Mouse (Mus musculus) megakaryocyte-erythroid progenitor cell, adult 5 weeks (primary cell): ENCODE data around the gene Grtp1. TPM values are rescaled to one million over a fixed set of nuclear protein-coding genes. Genes with fewer than 3 reads are reported as not detected.

Experiments
- polyA plus RNA-seq: library from polyadenylated mRNA; stranded (reverse); fragments of >175 nt; gene quantifications from 2 replicates; pipeline ENCODE4 v1.2.3, GENCODE M21; 2012

Gene Grtp1
- 1.3 and 3.1 TPM in 2 replicates for polyA plus RNA-seq

DNA sequence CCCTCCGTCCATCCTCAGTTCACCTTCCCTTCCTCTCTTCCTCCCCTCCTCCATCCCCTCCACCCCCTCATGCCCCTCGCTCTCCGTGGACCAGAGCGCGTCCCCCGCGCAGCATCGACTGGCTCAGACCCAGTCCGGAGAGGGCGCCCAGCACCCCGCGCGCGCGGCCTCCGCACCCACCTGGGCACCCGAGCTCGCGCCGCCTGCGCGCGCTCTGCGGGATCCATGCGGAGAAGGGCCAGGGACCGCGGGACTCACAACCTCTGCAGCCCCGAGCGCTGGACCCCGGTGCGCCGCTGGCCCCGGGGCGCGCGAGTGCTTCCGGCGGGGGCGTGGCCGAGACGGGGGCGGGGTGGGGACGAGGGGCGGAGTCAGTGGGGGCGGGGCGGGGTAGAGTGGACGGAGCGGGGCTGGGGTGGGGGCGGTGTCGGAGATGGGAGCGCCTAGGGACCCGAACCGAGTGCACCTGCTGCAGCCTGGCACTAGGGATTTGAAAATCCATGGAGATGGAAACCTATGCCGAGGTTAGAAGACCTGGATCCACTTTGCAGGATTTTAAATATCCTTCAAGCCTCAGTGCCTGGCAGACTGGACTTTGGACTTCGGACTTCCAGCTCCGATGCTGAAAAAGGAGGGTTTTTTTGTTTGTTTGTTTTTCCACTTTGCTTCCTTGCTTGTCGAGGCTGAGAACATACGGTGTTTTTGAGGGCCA, at the start of gene Grtp1:
Grtp1 (minus strand) TSS at position 320 of the 712 bp plus-strand sequence.

DNA sequence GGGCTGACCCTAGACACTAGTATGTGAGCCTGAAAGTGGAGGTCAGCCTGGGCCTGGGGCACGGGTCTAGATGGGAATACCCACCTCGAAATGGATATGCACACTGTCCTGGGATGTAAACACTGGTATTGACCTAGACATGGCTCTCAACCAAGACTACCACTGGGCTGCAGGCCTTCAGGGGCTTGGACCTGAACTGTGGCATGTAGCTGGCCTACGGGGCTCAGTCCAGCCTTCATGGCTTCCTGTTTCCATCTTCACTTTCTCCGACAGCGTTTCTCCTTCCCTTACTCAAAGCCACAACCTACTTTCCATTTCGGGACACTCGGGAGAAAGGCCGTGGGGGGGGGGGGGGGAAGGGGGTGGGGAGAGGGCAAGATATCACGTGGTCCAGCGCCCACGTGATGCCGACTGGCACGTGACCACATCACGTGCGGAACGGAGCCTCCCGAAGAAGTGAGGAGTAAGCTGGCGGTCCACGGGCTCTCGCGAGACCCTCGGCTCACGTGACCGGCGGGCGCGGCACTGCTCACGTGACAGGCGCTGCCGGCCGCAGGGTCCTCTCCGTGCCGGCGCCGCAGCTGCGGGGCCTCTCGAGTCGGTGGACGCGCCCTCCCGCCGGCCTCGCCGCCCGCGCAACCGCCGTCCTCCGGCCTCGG, 41.6 kb downstream of the Grtp1 start, which contains the start of gene Lamp1:
Lamp1 (plus strand) TSS at position 444 of the 659 bp plus-strand sequence.

Other genes with a start within 250 kb of the Grtp1 start
- 0.39 and 2.3 TPM in 2 replicates for gene F7, start 174.6 kb downstream of the Grtp1 start, polyA plus RNA-seq
- 10.6 and 35.2 TPM in 2 replicates for gene F10, start 163.3 kb downstream of the Grtp1 start, polyA plus RNA-seq
- not detected in 2 replicates for gene Proz, start 139.7 kb downstream of the Grtp1 start, polyA plus RNA-seq
- 10.3 and 11.0 TPM in 2 replicates for gene Pcid2, start 95.2 kb downstream of the Grtp1 start, polyA plus RNA-seq
- 26.8 and 32.1 TPM in 2 replicates for gene Cul4a, start 95.0 kb downstream of the Grtp1 start, polyA plus RNA-seq
- gene Lamp1, start 41.5 kb downstream of the Grtp1 start, polyA plus RNA-seq, result 194 and 297 TPM in 2 replicates
- not detected in 2 replicates for gene Adprhl1, start 53.5 kb upstream of the Grtp1 start, polyA plus RNA-seq
- 3.3 TPM in 2 replicates for gene Dcun1d2, start 87.5 kb upstream of the Grtp1 start, polyA plus RNA-seq
- 16.1 and 18.9 TPM in 2 replicates for gene Tmco3, start 87.6 kb upstream of the Grtp1 start, polyA plus RNA-seq
- 54.1 and 56.0 TPM in 2 replicates for gene Tfdp1, start 138.1 kb upstream of the Grtp1 start, polyA plus RNA-seq
- 0.07 and 0.13 TPM in 2 replicates for gene Atp4b, start 196.2 kb upstream of the Grtp1 start, polyA plus RNA-seq
- gene Grk1, start 204.5 kb upstream of the Grtp1 start, polyA plus RNA-seq, result not detected in 2 replicates
- not detected in 2 replicates for gene Tmem255b, start 234.6 kb upstream of the Grtp1 start, polyA plus RNA-seq